Mouse (Mus musculus): ENCODE measurements around the gene Gnao1.

Gene Gnao1

GRCm38 (mm10) chr8:93809686-93810027 is at the start of gene Gnao1:
Gene Gnao1, plus strand, starts transcription at chr8:93809966.
- no peak for DNase-seq (ENCODE audit: low spot score)

GRCm38 (mm10) chr8:93777605-93778004 is 32.2 kb upstream of the Gnao1 start:
- no peak for DNase-seq (ENCODE audit: low spot score)

- no peak for DNase-seq (ENCODE audit: low spot score)
These were observed 540 bp upstream of the Gnao1 start for GRCm38 (mm10) chr8:93809226-93809625.

- peak; percentile 83 for DNase-seq (ENCODE audit: low spot score)
These were observed 477 bp downstream of the Gnao1 start for GRCm38 (mm10) chr8:93810028-93810858.

- peak; percentile 39 for DNase-seq (ENCODE audit: low spot score)
These were observed 1.3 kb downstream of the Gnao1 start for GRCm38 (mm10) chr8:93810859-93811602.

GRCm38 (mm10) chr8:93811719-93812475 is 2.1 kb downstream of the Gnao1 start:
- no peak for DNase-seq (ENCODE audit: low spot score)

- DNase-seq (ENCODE audit: low spot score): peak; percentile 20
These were observed 3.0 kb downstream of the Gnao1 start for GRCm38 (mm10) chr8:93812566-93813404.

- peak; percentile 97 for DNase-seq (ENCODE audit: low spot score)
These were observed 3.6 kb downstream of the Gnao1 start for GRCm38 (mm10) chr8:93813405-93813761.

- no peak for DNase-seq (ENCODE audit: low spot score)
These were observed 4.5 kb downstream of the Gnao1 start for GRCm38 (mm10) chr8:93814266-93814665.

- DNase-seq (ENCODE audit: low spot score): no peak
These were observed 6.5 kb downstream of the Gnao1 start for GRCm38 (mm10) chr8:93816226-93816625.

- DNase-seq (ENCODE audit: low spot score): no peak
These were observed 7.6 kb downstream of the Gnao1 start for GRCm38 (mm10) chr8:93817366-93817765.

GRCm38 (mm10) chr8:93819929-93820328 is 10.2 kb downstream of the Gnao1 start:
- no peak for DNase-seq (ENCODE audit: low spot score)

GRCm38 (mm10) chr8:93821327-93821726 is 11.6 kb downstream of the Gnao1 start:
- DNase-seq (ENCODE audit: low spot score): no peak

GRCm38 (mm10) chr8:93825317-93825716 is 15.6 kb downstream of the Gnao1 start:
- DNase-seq (ENCODE audit: low spot score): no peak

GRCm38 (mm10) chr8:93830626-93831025 is 20.9 kb downstream of the Gnao1 start:
- DNase-seq (ENCODE audit: low spot score): no peak

- no peak for DNase-seq (ENCODE audit: low spot score)
These were observed 26.0 kb downstream of the Gnao1 start for GRCm38 (mm10) chr8:93835771-93836170.

GRCm38 (mm10) chr8:93839113-93839512 is 29.3 kb downstream of the Gnao1 start:
- no peak for DNase-seq (ENCODE audit: low spot score)

GRCm38 (mm10) chr8:93840486-93840885 is 30.7 kb downstream of the Gnao1 start:
- DNase-seq (ENCODE audit: low spot score): no peak

GRCm38 (mm10) chr8:93840956-93841752 is 31.4 kb downstream of the Gnao1 start:
- no peak for DNase-seq (ENCODE audit: low spot score)

- DNase-seq (ENCODE audit: low spot score): no peak
These were observed 32.8 kb downstream of the Gnao1 start for GRCm38 (mm10) chr8:93842574-93842973.
